Mouse (Mus musculus) neural tube, embryonic 15.5 days (tissue): ENCODE results near the gene Olah. TPM values are rescaled to one million over a fixed set of nuclear protein-coding genes. Genes with fewer than 3 reads are reported as not detected.

ENCODE experiments used
- ATAC-seq: fragments of 200-750 bp; cut with Nextera tagmentation; 2 replicates; pipeline ENCODE4 v1.8.0; 2017; ENCODE audit warnings: mild to moderate bottlenecking, moderate TSS enrichment, moderate library complexity; ENCODE audit not compliant: low FRiP score
- H3K27ac ChIP-seq: fragments of 300-500 bp; sonication (generic); replicated peaks from 2 replicates; pipeline ENCODE4 v1.5.1; 2015; ENCODE audit warnings: mild to moderate bottlenecking, inconsistent platforms
- H3K27me3 ChIP-seq: fragments of 300-500 bp; sonication (generic); replicated peaks from 2 replicates; pipeline ENCODE4 v1.6.1; 2015; ENCODE audit warnings: inconsistent platforms
- H3K36me3 ChIP-seq: fragments of 300-500 bp; sonication (generic); 2 replicates; pipeline ENCODE4 v1.6.1; 2015; ENCODE audit warnings: inconsistent platforms
- H3K4me1 ChIP-seq: fragments of 300-500 bp; sonication (generic); 2 replicates; pipeline ENCODE4 v1.6.1; 2015; ENCODE audit warnings: inconsistent platforms
- H3K4me2 ChIP-seq: fragments of 300-500 bp; sonication (generic); 2 replicates; pipeline ENCODE4 v1.6.1; 2015; ENCODE audit warnings: inconsistent platforms, mild to moderate bottlenecking, moderate library complexity
- H3K4me3 ChIP-seq: fragments of 300-500 bp; sonication (generic); replicated peaks from 2 replicates; pipeline ENCODE4 v1.5.1; 2015; ENCODE audit warnings: mild to moderate bottlenecking, inconsistent platforms
- H3K9ac ChIP-seq: fragments of 300-500 bp; sonication (generic); replicated peaks from 2 replicates; pipeline ENCODE4 v1.6.1; 2015; ENCODE audit warnings: mild to moderate bottlenecking, inconsistent platforms
- H3K9me3 ChIP-seq: fragments of 300-500 bp; sonication (generic); replicated peaks from 2 replicates; pipeline ENCODE4 v1.6.1; 2016; ENCODE audit warnings: inconsistent platforms
- WGBS: fragments of 180-500 bp; shearing (Covaris S2); methylation state at CpG from one replicate; pipeline ENCODE4 v1.1.7; 2015; ENCODE audit warnings: mixed read lengths; 5-methylcytosine and 5-hydroxymethylcytosine counted together
- polyA plus RNA-seq: library from polyadenylated mRNA; unstranded; fragments of >200 nt; fragmentation: Nextera tagmentation; extraction: Ambion mirVana; gene quantifications from 2 replicates; pipeline ENCODE4 v1.2.1, GENCODE M21; 2015

Gene Olah
- polyA plus RNA-seq, 1 experiment from 2014 or later: not detected

GRCm38 (mm10) chr2:3348919-3349318, 48.1 kb downstream of the Olah start:
- 19% methylated on average over 3 of the region's 3 CpGs for WGBS
- no peak for ATAC-seq

DNA sequence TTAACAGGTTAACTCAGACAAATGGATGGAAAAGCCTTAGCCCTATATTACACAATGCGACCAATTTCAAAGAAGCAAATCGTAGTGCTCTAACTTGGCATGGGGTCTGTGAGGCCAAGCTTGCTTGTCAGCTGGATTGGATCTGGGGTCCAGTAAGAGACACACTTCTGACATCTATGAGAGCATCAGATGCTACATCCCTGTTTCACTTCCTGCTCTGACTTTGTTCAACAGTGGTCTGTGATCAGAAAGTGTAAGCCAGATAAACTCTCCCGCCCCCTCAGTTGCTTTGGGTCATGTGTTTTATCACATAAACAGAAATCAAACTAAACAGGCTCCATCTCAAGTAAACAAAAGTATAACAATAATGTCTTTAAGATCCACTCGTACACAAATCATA, 48.6 kb downstream of the Olah start:
- H3K27ac ChIP-seq: no peak overlapping the region
- no peaks in the 10 kb centered on the region for H3K36me3 ChIP-seq
- no peaks in the 10 kb centered on the region; the same call in 1 of the 2 replicates for H3K27me3 ChIP-seq
- no peak for ATAC-seq
- H3K4me3 ChIP-seq: no peak overlapping the region
- H3K9ac ChIP-seq: no peak overlapping the region
- H3K9me3 ChIP-seq: no peaks in the 10 kb centered on the region
- H3K4me1 ChIP-seq: no peaks in the 10 kb centered on the region
- no peak overlapping the region for H3K4me2 ChIP-seq
- WGBS: 87% methylated on average over 4 of the region's 4 CpGs

More at GRCm38 (mm10) chr2:3348919-3349318, 48.1 kb downstream of the Olah start:
- no peaks in the 10 kb centered on the region for H3K36me3 ChIP-seq
- no peak overlapping the region for H3K9ac ChIP-seq
- no peak overlapping the region for H3K27ac ChIP-seq
- no peaks in the 10 kb centered on the region for H3K27me3 ChIP-seq
- no peaks in the 10 kb centered on the region for H3K4me1 ChIP-seq
- no peak overlapping the region for H3K4me3 ChIP-seq
- no peaks in the 10 kb centered on the region for H3K9me3 ChIP-seq
- H3K4me2 ChIP-seq: no peak overlapping the region

DNA sequence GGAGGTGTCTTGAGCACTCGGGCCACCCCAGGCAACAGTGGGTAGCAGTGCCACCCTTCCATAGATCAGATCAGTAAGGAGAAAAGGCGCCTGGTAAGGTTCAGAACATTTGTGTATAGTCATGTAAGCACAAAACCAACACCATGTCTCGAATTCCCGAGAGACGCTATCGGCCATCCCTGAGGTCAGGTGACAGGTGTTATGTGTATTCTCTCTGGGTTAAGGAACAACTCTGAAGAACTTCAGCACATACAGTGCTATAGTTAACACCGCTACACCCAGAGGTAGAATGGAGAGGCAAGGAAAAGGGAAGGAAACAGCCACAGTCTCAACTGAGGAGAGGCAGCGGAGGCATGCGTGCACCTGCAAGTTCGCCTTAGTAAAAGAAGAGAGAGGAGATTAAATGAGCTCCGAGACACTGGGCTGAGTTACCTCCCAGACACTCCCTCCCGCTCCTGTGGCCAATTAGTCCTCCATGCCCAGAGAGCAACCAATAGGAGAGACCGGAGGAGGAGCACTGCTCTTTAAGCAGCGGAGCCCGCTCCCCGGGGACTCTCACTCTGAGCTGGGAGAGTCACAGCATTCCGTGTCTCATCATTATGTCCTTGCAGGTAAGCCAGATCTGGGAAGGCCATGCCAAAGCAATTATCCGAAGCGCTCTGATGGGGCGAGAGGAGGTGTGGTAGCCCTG, 61.3 kb downstream of the Olah start, which contains the start of gene Acbd7:
TSS of gene Acbd7 (plus strand) at position 558 of the 691 bp plus-strand sequence.
- Histone ChIP-seq H3K9ac (peak within 1 kb of the TSS; percentile 41), H3K4me3 (peak within 1 kb of the TSS; percentile 39), H3K27me3 (0 out of 2 replicates have a peak, but pooled peaks cover 3% of the 10 kb centered on the region), H3K4me2 (peak within 1 kb of the TSS; percentile 70), H3K9me3 (no peaks in the 10 kb centered on the region), H3K36me3 (no peaks in the 10 kb centered on the region), H3K4me1 (peaks cover 24% of the 10 kb centered on the region), H3K27ac (no peak within 1 kb of the TSS)
- ATAC-seq: 0 out of 2 replicates have a peak, but pooled peaks have one; percentile 7
- WGBS: 5% methylated on average over 20 of the region's 20 CpGs

GRCm38 (mm10) chr2:3333761-3334160, 63.2 kb downstream of the Olah start:
- Histone ChIP-seq H3K4me2 (no peak overlapping the region), H3K9me3 (no peaks in the 10 kb centered on the region), H3K9ac (no peak overlapping the region), H3K4me3 (no peak overlapping the region), H3K36me3 (peaks cover 10% of the 10 kb centered on the region), H3K27ac (no peak overlapping the region), H3K27me3 (0 out of 2 replicates have a peak, but pooled peaks cover 3% of the 10 kb centered on the region), H3K4me1 (peaks cover 30% of the 10 kb centered on the region)
- no peak for ATAC-seq
- WGBS: 92% methylated on average over 12 of the region's 12 CpGs

DNA sequence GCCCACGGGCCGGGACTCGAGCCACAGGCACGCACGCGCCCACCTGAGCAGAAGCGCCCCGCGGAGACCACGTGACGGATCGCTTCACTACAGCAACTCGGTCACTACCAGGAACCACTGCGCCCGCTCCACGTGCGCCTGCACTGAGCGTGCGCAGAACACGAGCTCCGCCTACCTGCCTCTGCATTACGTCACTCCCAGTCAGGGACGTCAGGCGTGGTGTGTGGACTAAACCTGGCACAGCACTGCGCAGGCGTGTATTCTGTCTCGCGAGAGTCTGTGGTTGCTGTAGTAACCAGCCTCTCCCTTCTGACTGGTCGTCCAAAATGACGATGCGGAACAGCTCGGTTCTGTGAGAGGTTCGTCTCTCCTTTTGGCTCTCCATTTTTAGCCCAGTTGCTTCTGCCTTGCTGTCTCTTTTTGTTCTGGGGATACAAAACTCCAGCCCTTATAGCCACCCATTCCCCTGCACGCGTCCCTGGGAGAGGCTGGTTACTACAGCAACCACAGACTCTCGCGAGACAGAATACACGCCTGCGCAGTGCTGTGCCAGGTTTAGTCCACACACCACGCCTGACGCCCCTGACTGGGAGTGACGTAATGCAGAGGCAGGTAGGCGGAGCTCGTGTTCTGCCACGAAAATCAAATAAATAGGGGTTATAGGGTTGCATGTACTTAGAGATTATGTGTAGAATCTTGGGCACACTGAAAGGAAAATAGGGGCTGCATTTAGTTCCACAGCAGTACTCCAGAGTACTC, 64.3 kb downstream of the Olah start, which contains the start of gene Rpp38:
TSS of gene Rpp38 (minus strand) at position 160 of the 759 bp plus-strand sequence.
- Histone ChIP-seq H3K27ac (peak within 1 kb of the TSS; percentile 91), H3K9me3 (no peaks in the 10 kb centered on the region), H3K27me3 (no peaks in the 10 kb centered on the region), H3K4me1 (peaks cover 30% of the 10 kb centered on the region), H3K4me3 (peak within 1 kb of the TSS; percentile 71), H3K4me2 (peak within 1 kb of the TSS; percentile 71), H3K9ac (peak within 1 kb of the TSS; percentile 85), H3K36me3 (peaks cover 19% of the 10 kb centered on the region)
- WGBS: under 1% methylated on average over 45 of the region's 45 CpGs
- ATAC-seq: peak; percentile 98

DNA sequence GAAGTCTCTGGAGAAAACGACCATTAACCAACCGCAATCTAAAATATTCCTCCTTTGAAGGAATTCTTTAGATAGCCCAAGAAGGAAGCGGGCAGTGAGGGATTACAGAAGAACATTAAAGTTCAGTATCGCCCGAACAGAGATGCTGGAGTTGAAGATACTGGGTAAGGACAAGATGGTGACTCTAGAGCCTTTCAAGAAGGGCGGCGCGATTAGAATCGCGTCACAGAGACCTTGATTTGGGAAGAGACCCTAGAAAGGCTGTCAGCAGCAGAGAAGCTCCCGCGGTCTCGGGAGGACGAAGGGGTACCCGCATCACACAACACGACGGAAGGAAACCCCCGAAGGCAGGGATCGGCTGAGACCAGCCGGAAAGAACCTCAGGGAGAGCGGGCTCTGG, 65.0 kb downstream of the Olah start:
- ATAC-seq: peak; percentile 45; the same call in 1 of the 2 replicates
- Histone ChIP-seq H3K4me1 (peaks cover 30% of the 10 kb centered on the region), H3K27ac (peak overlapping the region; percentile 91), H3K36me3 (peaks cover 23% of the 10 kb centered on the region), H3K4me2 (peak overlapping the region; percentile 71), H3K4me3 (peak overlapping the region; percentile 71), H3K9me3 (no peaks in the 10 kb centered on the region), H3K27me3 (no peaks in the 10 kb centered on the region), H3K9ac (peak overlapping the region; percentile 85)
- 2% methylated on average over 21 of the region's 21 CpGs for WGBS

DNA sequence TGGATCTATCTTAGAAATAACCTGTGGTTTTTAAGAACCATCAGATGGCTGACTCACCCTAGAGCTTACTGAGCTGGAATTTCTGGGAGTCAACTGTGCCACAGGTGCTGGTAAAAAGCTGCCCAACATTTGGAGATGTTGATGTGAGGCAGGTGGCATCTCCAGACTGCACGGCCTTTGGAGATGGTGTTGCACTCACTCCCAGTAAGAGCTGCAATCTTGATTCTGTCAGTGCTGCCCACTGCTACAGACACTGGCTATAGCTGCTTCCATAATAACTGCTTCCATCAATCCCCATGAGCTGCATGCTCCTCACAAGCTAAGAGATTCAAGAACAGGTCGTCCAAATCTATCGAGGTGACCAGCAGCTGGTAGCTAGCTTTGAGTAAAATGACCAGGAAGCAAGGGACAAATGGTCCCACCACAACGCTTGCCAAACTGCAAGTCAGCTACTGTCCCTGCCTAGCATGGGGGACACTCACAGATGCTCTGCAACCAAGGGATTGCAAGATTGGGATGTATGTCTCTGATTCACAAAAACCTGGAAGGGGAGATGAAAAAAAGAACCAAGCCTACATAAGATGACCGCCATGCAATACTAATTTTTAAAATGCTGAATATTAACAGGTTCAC, 65.8 kb downstream of the Olah start:
- no peaks in the 10 kb centered on the region for H3K9me3 ChIP-seq
- peak overlapping the region; percentile 85 for H3K9ac ChIP-seq
- H3K4me3 ChIP-seq: peak overlapping the region; percentile 71
- H3K4me1 ChIP-seq: peaks cover 28% of the 10 kb centered on the region
- no peaks in the 10 kb centered on the region for H3K27me3 ChIP-seq
- no peak for ATAC-seq
- H3K4me2 ChIP-seq: peak overlapping the region; percentile 71
- 80% methylated on average over 5 of the region's 5 CpGs for WGBS
- H3K27ac ChIP-seq: no peak overlapping the region
- H3K36me3 ChIP-seq: peaks cover 28% of the 10 kb centered on the region

DNA sequence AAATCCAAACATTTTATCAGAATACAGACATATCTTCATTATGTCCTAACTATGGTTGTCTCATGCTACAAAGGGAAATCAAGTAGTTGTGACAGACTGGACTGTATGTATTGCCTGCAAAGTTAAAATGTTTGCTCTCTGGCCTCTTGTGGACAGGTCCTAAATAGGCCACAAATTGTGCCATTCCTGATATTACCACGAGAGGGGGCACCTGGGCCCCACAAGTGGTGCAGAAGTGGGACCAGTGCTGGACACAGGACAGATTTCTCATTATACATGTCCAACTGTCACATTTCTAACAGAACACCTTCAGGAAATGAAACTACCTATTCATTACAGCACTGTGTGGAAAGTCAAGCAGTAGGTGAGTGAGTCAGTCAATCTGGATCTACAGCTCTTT, 69.7 kb downstream of the Olah start:
- ATAC-seq: no peak
- Histone ChIP-seq H3K9ac (no peak overlapping the region), H3K4me3 (no peak overlapping the region), H3K36me3 (peaks cover 59% of the 10 kb centered on the region), H3K27me3 (no peaks in the 10 kb centered on the region), H3K9me3 (no peaks in the 10 kb centered on the region), H3K4me1 (peaks cover 18% of the 10 kb centered on the region), H3K27ac (no peak overlapping the region), H3K4me2 (no peak overlapping the region)
- 34% methylated on average over 1 of the region's 1 CpGs for WGBS

GRCm38 (mm10) chr2:3326547-3326946, 70.5 kb downstream of the Olah start:
- Histone ChIP-seq H3K9me3 (no peaks in the 10 kb centered on the region), H3K4me3 (no peak overlapping the region), H3K27me3 (no peaks in the 10 kb centered on the region), H3K9ac (no peak overlapping the region), H3K4me1 (peaks cover 14% of the 10 kb centered on the region), H3K4me2 (no peak overlapping the region), H3K36me3 (peaks cover 65% of the 10 kb centered on the region), H3K27ac (no peak overlapping the region)
- ATAC-seq: no peak
- WGBS: 89% methylated on average over 1 of the region's 1 CpGs

- H3K27me3 ChIP-seq: no peaks in the 10 kb centered on the region
- no peak overlapping the region for H3K4me2 ChIP-seq
- H3K9ac ChIP-seq: no peak overlapping the region
- no peaks in the 10 kb centered on the region for H3K9me3 ChIP-seq
- 94% methylated on average over 7 of the region's 7 CpGs for WGBS
- peaks cover 77% of the 10 kb centered on the region for H3K36me3 ChIP-seq
- no peak for ATAC-seq
- H3K27ac ChIP-seq: no peak overlapping the region
- H3K4me3 ChIP-seq: no peak overlapping the region
- no peaks in the 10 kb centered on the region for H3K4me1 ChIP-seq
Observed at GRCm38 (mm10) chr2:3324381-3325130, 72.5 kb downstream of the Olah start.

DNA sequence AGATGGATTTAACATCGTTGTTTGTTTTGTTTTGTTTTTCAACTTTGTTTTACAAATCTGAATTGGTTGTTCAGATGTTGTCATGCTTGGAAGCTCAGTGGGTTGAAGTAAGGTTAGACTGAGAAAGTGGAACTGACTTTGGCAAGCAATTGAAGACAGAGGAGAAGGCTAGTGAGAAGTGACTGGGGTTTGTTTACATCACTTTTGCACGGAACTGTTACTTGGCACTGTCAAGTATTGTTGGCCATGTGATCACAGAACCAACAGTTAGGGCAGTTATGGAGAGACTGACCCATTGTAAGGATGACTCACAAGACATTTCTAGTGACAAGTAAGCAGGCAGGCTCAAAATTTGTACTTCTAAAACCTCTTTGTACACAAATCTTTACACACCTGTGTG, 73.9 kb downstream of the Olah start:
- ATAC-seq: no peak
- WGBS: 95% methylated on average over 2 of the region's 2 CpGs

More for the DNA sequence above, 73.9 kb downstream of the Olah start:
- Histone ChIP-seq H3K4me2 (no peak overlapping the region), H3K36me3 (peaks cover 77% of the 10 kb centered on the region), H3K9ac (no peak overlapping the region), H3K4me1 (no peaks in the 10 kb centered on the region), H3K27ac (no peak overlapping the region), H3K4me3 (no peak overlapping the region), H3K27me3 (no peaks in the 10 kb centered on the region), H3K9me3 (no peaks in the 10 kb centered on the region)
